ENCODE assay signal across 8 mouse cellular contexts in genomic region chr7:73594492-73595139, GRCm38 (mm10). TPM values are rescaled to one million over a fixed set of nuclear protein-coding genes. Genes with fewer than 3 reads are reported as not detected.
DNase-seq lines count a peak whose midpoint lies in the region; ATAC-seq and TF ChIP-seq lines count a peak whose summit lies in the region.

No protein-coding gene starts in this region.

- WGBS in lung, adult 2 months: under 1% methylated on average over 14 of the region's 14 CpGs
- under 1% methylated on average over 14 of the region's 14 CpGs for WGBS in heart, embryonic 13.5 days
- 1% methylated on average over 14 of the region's 14 CpGs for WGBS in limb, embryonic 11.5 days

- peak overlapping the region; percentile 80 for H3K9ac ChIP-seq in heart, embryonic 13.5 days
- no peak overlapping the region for H3K9ac ChIP-seq in limb, embryonic 11.5 days (ENCODE audit: low read length)

- no peak for TF ChIP-seq POLR2A in lung, adult 2 months (IDR thresholded peaks at IDR 0.05; ENCODE audit: borderline replicate concordance, extremely low read depth, low read depth, low read length)
- TF ChIP-seq POLR2A in myocyte (IDR thresholded peaks at IDR 0.05; ENCODE audit: insufficient read length, low read depth): no peak

- ATAC-seq in heart, embryonic 13.5 days (ENCODE audit: extremely low read depth, insufficient number of reproducible peaks, low FRiP score, low TSS enrichment): no peak
- no peak for ATAC-seq in limb, embryonic 11.5 days (ENCODE audit: insufficient number of reproducible peaks, low FRiP score, low TSS enrichment, low read depth)

- H3K9me3 ChIP-seq in heart, embryonic 13.5 days: no peaks in the 10 kb centered on the region
- H3K9me3 ChIP-seq in limb, embryonic 11.5 days (ENCODE audit: control insufficient read depth, low read length): no peaks in the 10 kb centered on the region; the same call in 1 of the 2 replicates

- peak overlapping the region; percentile 72 for H3K4me2 ChIP-seq in heart, embryonic 13.5 days
- H3K4me2 ChIP-seq in limb, embryonic 11.5 days (ENCODE audit: low read depth, severe bottlenecking): peak overlapping the region; percentile 53
- H3K4me2 ChIP-seq in myocyte (ENCODE audit: low read depth): peak overlapping the region; percentile 100

- no peaks in the 10 kb centered on the region for H3K79me2 ChIP-seq in myocyte (ENCODE audit: control insufficient read depth, insufficient read depth)

- TF ChIP-seq CTCF in lung, adult 2 months (IDR thresholded peaks at IDR 0.05; ENCODE audit: insufficient read depth, low read length): no peak

- no peak overlapping the region for H3ac ChIP-seq in myocyte (ENCODE audit: control insufficient read depth, insufficient read length)

- DNase-seq in lung, adult 2 months: no peak
- no peak for DNase-seq in lung, postnatal 4 days
- DNase-seq in cerebellum, postnatal 36 days: peak; percentile 38 to 46
- DNase-seq in limb, embryonic 11.5 days (ENCODE audit: low spot score): peak; percentile 66
- DNase-seq in yolk sac, embryonic 10.5 days (ENCODE audit: low spot score): no peak
- DNase-seq in right cerebral cortex, adult 2 months (ENCODE audit: low spot score in 2 of 2): no peak

- peak overlapping the region; percentile 37 for H3K4me3 ChIP-seq in lung, adult 2 months (replicated peaks; ENCODE audit: extremely low read depth, low read depth, low read length)
- H3K4me3 ChIP-seq in heart, embryonic 13.5 days: peak overlapping the region; percentile 42
- H3K4me3 ChIP-seq in limb, embryonic 11.5 days (ENCODE audit: low read depth, low read length): peak overlapping the region; percentile 10
- peak overlapping the region; percentile 22 for H3K4me3 ChIP-seq in myocyte

- H3K4me1 ChIP-seq in lung, adult 2 months (ENCODE audit: control insufficient read depth, insufficient read depth, low read length): peaks cover 14% of the 10 kb centered on the region
- H3K4me1 ChIP-seq in heart, embryonic 13.5 days: peaks cover 43% of the 10 kb centered on the region
- H3K4me1 ChIP-seq in limb, embryonic 11.5 days (ENCODE audit: control insufficient read depth, insufficient read depth, low read length): peaks cover 26% of the 10 kb centered on the region

- H3K27me3 ChIP-seq in heart, embryonic 13.5 days (replicated peaks): no peaks in the 10 kb centered on the region
- no peaks in the 10 kb centered on the region for H3K27me3 ChIP-seq in limb, embryonic 11.5 days (ENCODE audit: control insufficient read depth, insufficient read depth, low read length)
- H3K27me3 ChIP-seq in myocyte (ENCODE audit: control insufficient read depth, insufficient read depth, insufficient read length): no peaks in the 10 kb centered on the region

- peak overlapping the region; percentile 98 for H3K27ac ChIP-seq in heart, embryonic 13.5 days (replicated peaks)
- peak overlapping the region; percentile 80 for H3K27ac ChIP-seq in limb, embryonic 11.5 days (replicated peaks; ENCODE audit: low read depth, low read length)

- no peaks in the 10 kb centered on the region for H3K36me3 ChIP-seq in heart, embryonic 13.5 days
- H3K36me3 ChIP-seq in limb, embryonic 11.5 days (ENCODE audit: control insufficient read depth, insufficient read depth, low read length): no peaks in the 10 kb centered on the region
- no peaks in the 10 kb centered on the region for H3K36me3 ChIP-seq in myocyte (ENCODE audit: control insufficient read depth, insufficient read depth)

TF ChIP-seq in myocyte, 11 proteins besides CTCF, POLR2A, EP300 and RAD21:
- TF ChIP-seq E2F4 (IDR thresholded peaks at IDR 0.05; ENCODE audit: insufficient read depth): no peak

RNA-seq across cellular contexts. Expression of gene Chd2, which starts 53.0 kb away (rescaled TPM):
- polyA plus RNA-seq in lung, adult 2 months (2012; rRNA removed): 41.0 and 48.5 TPM in 2 replicates
- polyA plus RNA-seq in heart, embryonic 13.5 days (2015; fragmentation: Nextera tagmentation; extraction: Ambion mirVana): 31.3 and 34.1 TPM in 2 replicates
- 48.9 and 64.6 TPM in 2 replicates for polyA plus RNA-seq in limb, embryonic 11.5 days (2014; fragmentation: Nextera tagmentation; extraction: Ambion mirVana)
- polyA plus RNA-seq in myocyte (2012; fragmentation: generic; extraction: Trizol): 7.9 TPM

Comparison
In these comparisons a context has a peak if more than half of its experiments do, and no peak if none do; other contexts are left out.
1. DNase-seq: peak in cerebellum, postnatal 36 days (2 of 2) and limb, embryonic 11.5 days (single experiment); none in lung, adult 2 months (single experiment), lung, postnatal 4 days (0 of 2), yolk sac, embryonic 10.5 days (single experiment) and right cerebral cortex, adult 2 months (0 of 2).
2. Peak in every context shown above with its lines, with median percentiles within 50 percentile points of each other: H3K4me3 ChIP-seq and H3K4me2 ChIP-seq.